Mouse (Mus musculus) Patski (cell line): ENCODE measurements around the gene Adgrb2. TPM values are rescaled to one million over a fixed set of nuclear protein-coding genes. Genes with fewer than 3 reads are reported as not detected.

Source experiments
- ATAC-seq: fragments of 100-300 bp; one replicate; pipeline ENCODE4 v1.8.0; 2021
- CTCF ChIA-PET: fragments of 350-600 bp; sonication (Branson Sonifier 250); formaldehyde crosslinking; loops from one replicate; lab custom pipeline; 2022; ENCODE audit warnings: inconsistent platforms; lab: Charles Lee
- POLR2A ChIA-PET: fragments of 350-600 bp; sonication (Branson Sonifier 250); formaldehyde crosslinking; loops from one replicate; lab custom pipeline; 2022; ENCODE audit warnings: antibody characterized with exemption, inconsistent platforms; lab: Charles Lee
- DNase-seq: peaks from one replicate; pipeline ENCODE4 v3.0.0-alpha.2; 2011; ENCODE audit warnings: low read depth, low spot score
- H3K27me3 ChIP-seq: fragments of 371-371 bp; one replicate; pipeline ENCODE4 v1.5.1; 2021
- CTCF ChIP-seq: fragments of 100-300 bp; IDR thresholded peaks from one replicate; pipeline ENCODE4 v1.5.1; 2021
- in situ Hi-C: fragments of 300-500 bp; cut with MboI; formaldehyde crosslinking; loops from 3 replicates; pipeline ENCODE4 v1.11.1; 2018; ENCODE audit warnings: low pct_unique_long_range_greater_than_20kb, mixed read lengths
- polyA plus RNA-seq: library from polyadenylated mRNA; unstranded; gene quantifications from one replicate; pipeline ENCODE4 v1.2.3, GENCODE M21; 2021

Gene Adgrb2
- polyA plus RNA-seq, 1 experiment from 2014 or later, result 3.4 TPM

GRCm38 (mm10) chr4:129987825-129988504 is 3.3 kb downstream of the Adgrb2 start:
- DNase-seq, result no peak
- no peaks in the 10 kb centered on the region for H3K27me3 ChIP-seq
- no peak for ATAC-seq
- POLR2A ChIA-PET, result no interaction called here
- no peak for TF ChIP-seq CTCF
- CTCF ChIA-PET, result no interaction called here
- in situ Hi-C loops, result no loop called here

GRCm38 (mm10) chr4:129989925-129990324 is 5.3 kb downstream of the Adgrb2 start:
- ChIA-PET CTCF (interaction anchor here (0.6 kb wide), 1 partner anchor 25 kb away, joined by 3 read pairs; no protein-coding TSS in a partner anchor), POLR2A (no interaction called here)
- DNase-seq (no peak), ATAC-seq (no peak)
- in situ Hi-C loops, result no loop called here
- no peak for TF ChIP-seq CTCF
- no peaks in the 10 kb centered on the region for H3K27me3 ChIP-seq

- ATAC-seq (no peak), DNase-seq (no peak)
- no peaks in the 10 kb centered on the region for H3K27me3 ChIP-seq
- in situ Hi-C loops, result no loop called here
- ChIA-PET POLR2A (interaction anchor here (0.7 kb wide), 1 partner anchor 10 kb away, joined by 3 read pairs; no protein-coding TSS in a partner anchor), CTCF (no interaction called here)
- no peak for TF ChIP-seq CTCF
Measured at GRCm38 (mm10) chr4:129992720-129993119, 8.1 kb downstream of the Adgrb2 start.

- DNase-seq, result no peak
- no peaks in the 10 kb centered on the region for H3K27me3 ChIP-seq
- POLR2A ChIA-PET, result interaction anchor here (0.7 kb wide), 1 partner anchor 10 kb away, joined by 3 read pairs; no protein-coding TSS in a partner anchor
- CTCF ChIA-PET, result no interaction called here
- ATAC-seq, result no peak
- no peak for TF ChIP-seq CTCF
- in situ Hi-C loops, result no loop called here
Measured at GRCm38 (mm10) chr4:129993213-129993612, 8.5 kb downstream of the Adgrb2 start.

GRCm38 (mm10) chr4:129993944-129994695 is 9.4 kb downstream of the Adgrb2 start:
- in situ Hi-C loops, result no loop called here
- H3K27me3 ChIP-seq, result no peaks in the 10 kb centered on the region
- TF ChIP-seq CTCF, result no peak
- DNase-seq (peak; percentile 35), ATAC-seq (no peak)
- CTCF ChIA-PET, result no interaction called here
- POLR2A ChIA-PET, result no interaction called here

- TF ChIP-seq CTCF, result no peak
- CTCF ChIA-PET, result no interaction called here
- no peak for DNase-seq
- H3K27me3 ChIP-seq, result no peaks in the 10 kb centered on the region
- ATAC-seq, result no peak
- in situ Hi-C loops, result no loop called here
- POLR2A ChIA-PET, result no interaction called here
Measured at GRCm38 (mm10) chr4:129994728-129995127, 10.1 kb downstream of the Adgrb2 start.

GRCm38 (mm10) chr4:129995255-129995654 is 10.6 kb downstream of the Adgrb2 start:
- DNase-seq (no peak), ATAC-seq (no peak)
- no peak for TF ChIP-seq CTCF
- POLR2A ChIA-PET, result no interaction called here
- no peaks in the 10 kb centered on the region for H3K27me3 ChIP-seq
- CTCF ChIA-PET, result no interaction called here
- in situ Hi-C loops, result no loop called here

- CTCF ChIA-PET, result no interaction called here
- no peaks in the 10 kb centered on the region for H3K27me3 ChIP-seq
- POLR2A ChIA-PET, result no interaction called here
- TF ChIP-seq CTCF, result no peak
- in situ Hi-C loops, result no loop called here
- ATAC-seq, result no peak
- no peak for DNase-seq
Measured at GRCm38 (mm10) chr4:129996015-129996414, 11.3 kb downstream of the Adgrb2 start.

GRCm38 (mm10) chr4:129998124-129998523 is 13.5 kb downstream of the Adgrb2 start:
- no peak for TF ChIP-seq CTCF
- DNase-seq, result no peak
- H3K27me3 ChIP-seq, result no peaks in the 10 kb centered on the region
- no peak for ATAC-seq
- ChIA-PET POLR2A (no interaction called here), CTCF (no interaction called here)
- in situ Hi-C loops, result no loop called here

- ChIA-PET POLR2A (no interaction called here), CTCF (no interaction called here)
- DNase-seq (no peak), ATAC-seq (no peak)
- in situ Hi-C loops, result no loop called here
- TF ChIP-seq CTCF, result no peak
- no peaks in the 10 kb centered on the region for H3K27me3 ChIP-seq
Measured at GRCm38 (mm10) chr4:130001710-130002109, 17.0 kb downstream of the Adgrb2 start.

GRCm38 (mm10) chr4:130002157-130002556 is 17.5 kb downstream of the Adgrb2 start:
- in situ Hi-C loops, result no loop called here
- no peak for DNase-seq
- TF ChIP-seq CTCF, result no peak
- ATAC-seq, result no peak
- ChIA-PET POLR2A (no interaction called here), CTCF (no interaction called here)
- H3K27me3 ChIP-seq, result no peaks in the 10 kb centered on the region
